Mouse (Mus musculus) hindbrain, embryonic 11.5 days (tissue): ENCODE results near the gene Cacna1d. TPM values are rescaled to one million over a fixed set of nuclear protein-coding genes. Genes with fewer than 3 reads are reported as not detected.

ENCODE experiments used
- ATAC-seq: fragments of 200-750 bp; cut with Nextera tagmentation; 2 replicates; pipeline ENCODE4 v1.8.0; 2017; ENCODE audit warnings: mild to moderate bottlenecking, moderate TSS enrichment, moderate library complexity; ENCODE audit not compliant: low FRiP score
- DNase-seq: peaks from one replicate; pipeline ENCODE4 v3.0.0-alpha.2; 2015; ENCODE audit warnings: low spot score
- H3K27ac ChIP-seq: fragments of 300-500 bp; sonication (generic); 2 replicates; pipeline ENCODE4 v1.5.1; 2014; ENCODE audit warnings: mild to moderate bottlenecking, low read depth, low read length
- H3K27me3 ChIP-seq: fragments of 300-500 bp; sonication (generic); 2 replicates; pipeline ENCODE4 v1.6.1; 2014; ENCODE audit warnings: mild to moderate bottlenecking, low read length, moderate library complexity, mixed read lengths; ENCODE audit not compliant: control insufficient read depth, insufficient read depth
- H3K36me3 ChIP-seq: fragments of 300-500 bp; sonication (generic); 2 replicates; pipeline ENCODE4 v1.6.1; 2014; ENCODE audit warnings: mild to moderate bottlenecking, low read length, moderate library complexity, mixed read lengths; ENCODE audit not compliant: control insufficient read depth, insufficient read depth
- H3K4me1 ChIP-seq: fragments of 300-500 bp; sonication (generic); replicated peaks from 2 replicates; pipeline ENCODE4 v1.6.1; 2014; ENCODE audit warnings: low read length, mixed read lengths; ENCODE audit not compliant: control insufficient read depth, insufficient read depth
- H3K4me2 ChIP-seq: fragments of 300-500 bp; sonication (generic); replicated peaks from 2 replicates; pipeline ENCODE4 v1.6.1; 2014; ENCODE audit warnings: mild to moderate bottlenecking, low read depth, low read length
- H3K4me3 ChIP-seq: fragments of 300-500 bp; sonication (generic); 2 replicates; pipeline ENCODE4 v1.5.1; 2014; ENCODE audit warnings: low read depth, low read length
- H3K9ac ChIP-seq: fragments of 300-500 bp; sonication (generic); 2 replicates; pipeline ENCODE4 v1.6.1; 2014; ENCODE audit warnings: low read depth, low read length
- H3K9me3 ChIP-seq: fragments of 300-500 bp; sonication (generic); 2 replicates; pipeline ENCODE4 v1.6.1; 2016; ENCODE audit warnings: low read length; ENCODE audit not compliant: control insufficient read depth
- WGBS: fragments of 180-500 bp; shearing (Covaris S2); extraction: QIAGEN DNeasy Blood & Tissue Kit; methylation state at CpG from one replicate; pipeline ENCODE4 v1.1.7; 2014; 5-methylcytosine and 5-hydroxymethylcytosine counted together
- polyA plus RNA-seq: library from polyadenylated mRNA; unstranded; fragments of >200 nt; fragmentation: Nextera tagmentation; extraction: Ambion mirVana; gene quantifications from 2 replicates; pipeline ENCODE4 v1.2.1, GENCODE M21; 2014

The Cacna1d gene
- polyA plus RNA-seq, 1 experiment from 2014 or later = 2.9 TPM

GRCm38 (mm10) chr14:30424638-30425037, 66.6 kb downstream of the Cacna1d start:
- no peak overlapping the region for H3K4me3 ChIP-seq
- no peaks in the 10 kb centered on the region for H3K36me3 ChIP-seq
- no peak overlapping the region for H3K27ac ChIP-seq
- H3K9ac ChIP-seq = no peak overlapping the region
- H3K4me1 ChIP-seq = no peaks in the 10 kb centered on the region
- DNase-seq = no peak
- WGBS = 93% methylated on average over 4 of the region's 4 CpGs
- H3K4me2 ChIP-seq = no peak overlapping the region
- no peak for ATAC-seq
- no peaks in the 10 kb centered on the region for H3K9me3 ChIP-seq
- H3K27me3 ChIP-seq = no peaks in the 10 kb centered on the region

- Histone ChIP-seq H3K4me1 (no peaks in the 10 kb centered on the region), H3K4me3 (no peak overlapping the region), H3K27me3 (no peaks in the 10 kb centered on the region), H3K9me3 (no peaks in the 10 kb centered on the region), H3K4me2 (no peak overlapping the region), H3K36me3 (no peaks in the 10 kb centered on the region), H3K9ac (no peak overlapping the region), H3K27ac (no peak overlapping the region)
- ATAC-seq (no peak), DNase-seq (no peak)
- WGBS = 83% methylated on average over 7 of the region's 7 CpGs
Observed at GRCm38 (mm10) chr14:30422376-30423140, 68.7 kb downstream of the Cacna1d start.

GRCm38 (mm10) chr14:30419458-30419857, 71.8 kb downstream of the Cacna1d start:
- no peak overlapping the region for H3K9ac ChIP-seq
- H3K27ac ChIP-seq = no peak overlapping the region
- ATAC-seq (no peak), DNase-seq (no peak)
- H3K4me1 ChIP-seq = no peaks in the 10 kb centered on the region
- 82% methylated on average over 7 of the region's 7 CpGs for WGBS
- no peaks in the 10 kb centered on the region for H3K27me3 ChIP-seq
- no peaks in the 10 kb centered on the region for H3K36me3 ChIP-seq
- no peak overlapping the region for H3K4me3 ChIP-seq
- no peaks in the 10 kb centered on the region; the same call in 1 of the 2 replicates for H3K9me3 ChIP-seq
- no peak overlapping the region for H3K4me2 ChIP-seq

GRCm38 (mm10) chr14:30419046-30419445, 72.2 kb downstream of the Cacna1d start:
- no peaks in the 10 kb centered on the region for H3K27me3 ChIP-seq
- H3K4me3 ChIP-seq = no peak overlapping the region
- ATAC-seq (no peak), DNase-seq (no peak)
- no peaks in the 10 kb centered on the region; the same call in 1 of the 2 replicates for H3K9me3 ChIP-seq
- no peak overlapping the region for H3K9ac ChIP-seq
- H3K27ac ChIP-seq = no peak overlapping the region
- H3K4me2 ChIP-seq = no peak overlapping the region
- H3K36me3 ChIP-seq = no peaks in the 10 kb centered on the region
- 73% methylated on average over 6 of the region's 6 CpGs for WGBS
- no peaks in the 10 kb centered on the region for H3K4me1 ChIP-seq

- 90% methylated on average over 5 of the region's 5 CpGs for WGBS
- DNase-seq = no peak
- Histone ChIP-seq H3K4me3 (no peak overlapping the region), H3K27ac (no peak overlapping the region), H3K9me3 (no peaks in the 10 kb centered on the region; the same call in 1 of the 2 replicates), H3K36me3 (no peaks in the 10 kb centered on the region), H3K27me3 (no peaks in the 10 kb centered on the region), H3K4me1 (no peaks in the 10 kb centered on the region), H3K4me2 (no peak overlapping the region), H3K9ac (no peak overlapping the region)
- ATAC-seq = no peak
Observed at GRCm38 (mm10) chr14:30415830-30416229, 75.4 kb downstream of the Cacna1d start.

GRCm38 (mm10) chr14:30414131-30414530, 77.1 kb downstream of the Cacna1d start:
- Histone ChIP-seq H3K4me3 (no peak overlapping the region), H3K4me1 (no peaks in the 10 kb centered on the region), H3K27me3 (no peaks in the 10 kb centered on the region), H3K36me3 (no peaks in the 10 kb centered on the region), H3K9ac (no peak overlapping the region), H3K4me2 (no peak overlapping the region), H3K9me3 (no peaks in the 10 kb centered on the region; the same call in 1 of the 2 replicates), H3K27ac (no peak overlapping the region)
- 78% methylated on average over 2 of the region's 2 CpGs for WGBS
- ATAC-seq (no peak), DNase-seq (no peak)

GRCm38 (mm10) chr14:30409331-30409730, 81.9 kb downstream of the Cacna1d start:
- Histone ChIP-seq H3K36me3 (no peaks in the 10 kb centered on the region), H3K4me3 (no peak overlapping the region), H3K27ac (no peak overlapping the region), H3K27me3 (no peaks in the 10 kb centered on the region), H3K4me2 (no peak overlapping the region), H3K4me1 (no peaks in the 10 kb centered on the region), H3K9me3 (no peaks in the 10 kb centered on the region; the same call in 1 of the 2 replicates), H3K9ac (no peak overlapping the region)
- no peak for DNase-seq
- WGBS = 91% methylated on average over 4 of the region's 4 CpGs
- ATAC-seq = no peak

- Histone ChIP-seq H3K27me3 (no peaks in the 10 kb centered on the region), H3K4me3 (no peak overlapping the region), H3K4me1 (no peaks in the 10 kb centered on the region), H3K36me3 (no peaks in the 10 kb centered on the region), H3K9ac (no peak overlapping the region), H3K9me3 (no peaks in the 10 kb centered on the region), H3K4me2 (no peak overlapping the region), H3K27ac (no peak overlapping the region)
- WGBS = 81% methylated on average over 8 of the region's 8 CpGs
- DNase-seq (no peak), ATAC-seq (no peak)
Observed at GRCm38 (mm10) chr14:30405456-30406225, 85.6 kb downstream of the Cacna1d start.
